Comparison of ENCODE assay signal across 8 mouse cellular contexts in genomic region chr4:107889385-107889730, GRCm38 (mm10). TPM values are rescaled to one million over a fixed set of nuclear protein-coding genes. Genes with fewer than 3 reads are reported as not detected.
DNase-seq lines count a peak whose midpoint lies in the region; ATAC-seq and TF ChIP-seq lines count a peak whose summit lies in the region.

No protein-coding gene starts in this region.

- 2% methylated on average over 12 of the region's 12 CpGs for WGBS in embryonic facial prominence, embryonic 10.5 days

- H3K4me1 ChIP-seq in embryonic facial prominence, embryonic 10.5 days = peaks cover 18% of the 10 kb centered on the region

- peak overlapping the region; percentile 60 for H3K4me3 ChIP-seq in layer of hippocampus, adult 2 months
- peak overlapping the region; percentile 70 for H3K4me3 ChIP-seq in embryonic facial prominence, embryonic 10.5 days

- H3K27ac ChIP-seq in layer of hippocampus, adult 2 months = peak overlapping the region; percentile 88
- H3K27ac ChIP-seq in embryonic facial prominence, embryonic 10.5 days (replicated peaks) = peak overlapping the region; percentile 90

- no peak for TF ChIP-seq CTCF in layer of hippocampus, adult 2 months (conservative IDR thresholded peaks at IDR 0.05)

- peaks cover 68% of the 10 kb centered on the region for H3K36me3 ChIP-seq in embryonic facial prominence, embryonic 10.5 days (replicated peaks)

- ATAC-seq in inflammation-experienced regulatory T-cells, adult 6 months = peak; percentile 20
- ATAC-seq in monocyte, adult 5-6 weeks (replicated peaks; ENCODE audit: insufficient number of reproducible peaks, low FRiP score, low TSS enrichment, poor library complexity, severe bottlenecking) = peak; percentile 7; the same call in 1 of the 2 replicates

- no peaks in the 10 kb centered on the region for H3K9me3 ChIP-seq in embryonic facial prominence, embryonic 10.5 days

- H3K27me3 ChIP-seq in embryonic facial prominence, embryonic 10.5 days (replicated peaks; ENCODE audit: low read depth, poor library complexity, severe bottlenecking) = no peaks in the 10 kb centered on the region

- no peak for DNase-seq in layer of hippocampus, adult 2 months (ENCODE audit: low spot score in 2 of 2)
- no peak for DNase-seq in layer of hippocampus, adult 11-12 months (ENCODE audit: low spot score)
- no peak for DNase-seq in embryonic facial prominence, embryonic 10.5 days (ENCODE audit: low spot score)
- no peak for DNase-seq in adrenal gland, adult 2 months
- DNase-seq in B cell, adult 2 months = no peak
- no peak for DNase-seq in ovary, postnatal 36 days (ENCODE audit: low spot score)

RNA-seq across cellular contexts. Expression of gene 0610037L13Rik, which starts 0.3 kb away (rescaled TPM):
- total RNA-seq in layer of hippocampus, adult 2 months (2021) = 10 to 100 TPM; 69.2 to 74.3 TPM
- polyA plus RNA-seq in embryonic facial prominence, embryonic 10.5 days (2016; fragmentation: Nextera tagmentation; extraction: Ambion mirVana) = 102 TPM in 2 replicates
- 10 to 100 TPM; 37.6 to 66.3 (median 55.8) TPM for polyA plus RNA-seq in inflammation-experienced regulatory T-cells, adult 6 months (2017; shearing (Covaris generic))
- 42.0 to 51.1 TPM (median 43.1 TPM) in 3 replicates for total RNA-seq in monocyte, adult 5-6 weeks (2017)
- total RNA-seq in adrenal gland, adult 2 months (2021) = 10 to 100 TPM; 74.1 to 77.3 TPM
- polyA plus RNA-seq in adrenal gland, adult 2 months (2012; rRNA removed) = 12.9 and 16.2 TPM in 2 replicates

RNA-seq across cellular contexts. Expression of gene Magoh, which starts 9.8 kb away (rescaled TPM):
- 10 to 100 TPM; 35.4 to 40.0 TPM for total RNA-seq in layer of hippocampus, adult 2 months (2021)
- polyA plus RNA-seq in embryonic facial prominence, embryonic 10.5 days (2016; fragmentation: Nextera tagmentation; extraction: Ambion mirVana) = 240 and 242 TPM in 2 replicates
- polyA plus RNA-seq in inflammation-experienced regulatory T-cells, adult 6 months (2017; shearing (Covaris generic)) = 100 to 1,000 TPM; 115 to 162 (median 117) TPM
- total RNA-seq in monocyte, adult 5-6 weeks (2017) = 160 to 206 TPM (median 163 TPM) in 3 replicates
- 10 to 100 TPM; 70.2 to 77.2 TPM for total RNA-seq in adrenal gland, adult 2 months (2021)
- polyA plus RNA-seq in adrenal gland, adult 2 months (2012; rRNA removed) = 15.2 and 17.8 TPM in 2 replicates

RNA-seq across cellular contexts. Expression of gene Cpt2, which starts 34.1 kb away (rescaled TPM):
- total RNA-seq in layer of hippocampus, adult 2 months (2021) = 1 to 10 TPM; 6.6 to 8.5 TPM
- polyA plus RNA-seq in embryonic facial prominence, embryonic 10.5 days (2016; fragmentation: Nextera tagmentation; extraction: Ambion mirVana) = 35.7 and 38.4 TPM in 2 replicates
- 10 to 100 TPM; 14.4 to 23.5 (median 22.0) TPM for polyA plus RNA-seq in inflammation-experienced regulatory T-cells, adult 6 months (2017; shearing (Covaris generic))
- total RNA-seq in monocyte, adult 5-6 weeks (2017) = 3.9 to 14.6 TPM (median 7.4 TPM) in 3 replicates
- 100 to 1,000 TPM; 231 to 235 TPM for total RNA-seq in adrenal gland, adult 2 months (2021)
- polyA plus RNA-seq in adrenal gland, adult 2 months (2012; rRNA removed) = 475 and 582 TPM in 2 replicates

Comparison
In these comparisons a context has a peak if more than half of its experiments do, and no peak if none do; other contexts are left out.
1. RNA of gene Cpt2, which starts 34.1 kb away (total RNA-seq): 231 to 235 TPM in adrenal gland, adult 2 months; 6.6 to 8.5 TPM in layer of hippocampus, adult 2 months and 3.9 to 14.6 TPM in monocyte, adult 5-6 weeks; every median in the first group is over 10 times any median in the second.